Mouse (Mus musculus) lung, adult 2 months (tissue): ENCODE measurements at regions not wholly inside any gene's neighbourhood (a gene's known extent, or its start where the extent isn't known, plus 50 kb on each side); places are given as distances from the start of the nearest gene placed in this dataset.

ENCODE experiments used
- CTCF ChIP-seq: fragments of 200-500 bp; IDR thresholded peaks from 2 replicates; pipeline ENCODE4 v1.5.1; 2011; ENCODE audit warnings: mild to moderate bottlenecking, low read length, control low read depth; ENCODE audit not compliant: insufficient read depth
- POLR2A ChIP-seq: fragments of 200-500 bp; IDR thresholded peaks from 2 replicates; pipeline ENCODE4 v1.6.1; 2011; ENCODE audit warnings: low read depth, mild to moderate bottlenecking, control low read depth, low read length, borderline replicate concordance; ENCODE audit errors: extremely low read depth

DNA sequence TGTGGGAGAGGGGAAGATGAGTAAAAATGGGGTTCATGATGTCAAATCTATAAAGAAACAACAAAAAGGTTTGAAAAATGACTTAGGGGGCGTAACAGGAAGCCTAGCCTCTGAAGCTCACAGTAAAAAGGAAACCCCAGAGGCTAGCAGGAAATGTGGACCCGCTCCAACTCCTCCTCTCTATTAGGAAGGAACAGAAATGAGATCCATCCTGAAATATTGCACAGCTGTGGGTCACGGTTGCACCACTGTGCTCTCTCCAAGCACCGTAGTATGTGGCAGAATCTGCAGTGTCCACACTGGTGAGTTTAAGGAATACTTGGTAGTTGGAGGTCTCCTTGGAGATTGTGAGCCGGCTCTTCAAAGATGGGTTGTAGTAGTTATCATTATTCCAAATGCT, 918.3 kb downstream of the Adam6a start:
- TF ChIP-seq POLR2A: no peak
- no peak for TF ChIP-seq CTCF
